Mouse (Mus musculus) layer of hippocampus, adult 9-11 months (tissue): ENCODE results near the gene Gm9611.
"Not testable (repeated sequence)": the region's sequence is repeated elsewhere in the genome, so short reads cannot be mapped to it uniquely, and the experiment has no call there.

ENCODE experiments used
- DNase-seq: peaks from one replicate; pipeline ENCODE4 v3.0.0; 2022

The Gm9611 gene

GRCm38 (mm10) chr14:42297258-42297657 is at the start of gene Gm9611:
Gene Gm9611, minus strand, starts transcription at chr14:42297358.
- DNase-seq = not testable (repeated sequence)

DNA sequence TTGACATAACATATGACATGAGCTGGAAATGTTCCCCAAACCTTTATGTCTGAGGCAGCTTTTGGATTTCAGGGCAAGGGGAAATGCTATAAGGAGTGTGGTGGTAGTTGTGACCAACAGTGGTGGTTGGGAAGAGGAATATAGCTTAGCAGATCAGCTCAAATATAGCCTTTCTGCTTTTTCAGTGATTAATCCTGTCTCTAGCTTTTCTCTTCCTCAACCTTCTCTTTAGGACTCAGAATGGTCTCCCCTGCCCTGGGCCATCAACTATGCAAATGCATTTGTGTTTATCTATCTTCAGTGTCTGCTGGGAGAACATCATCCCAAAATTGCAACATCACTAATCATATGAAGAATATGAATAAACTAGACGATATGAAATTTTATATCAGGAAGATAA is 12.8 kb upstream of the Gm9611 start, which contains the start of gene Gm7995:
TSS of gene Gm7995 (plus strand) at position 301 of the 400 bp plus-strand sequence.
- not testable (repeated sequence) for DNase-seq

DNA sequence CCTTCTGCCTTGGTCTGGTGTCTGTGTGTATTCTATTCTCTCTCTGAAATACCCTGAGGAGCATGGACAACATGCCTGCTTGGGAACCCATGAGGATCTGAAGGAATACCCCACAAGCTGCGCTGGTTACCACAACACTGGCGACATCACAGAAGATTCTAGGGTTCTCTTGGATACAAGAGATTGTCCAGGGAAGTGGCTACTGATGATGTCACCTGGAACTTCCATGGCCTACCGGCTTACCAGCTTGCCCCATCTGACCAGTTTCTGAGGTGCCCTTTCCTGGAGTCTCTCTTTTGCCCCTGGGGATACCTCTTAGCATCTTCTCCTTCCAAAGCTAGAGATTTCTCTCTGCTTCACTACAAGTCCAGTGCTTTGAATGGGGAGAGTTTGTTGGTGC is 37.2 kb downstream of the Gm9611 start, which contains the start of gene Gm17026:
TSS of gene Gm17026 (minus strand) at position 101 of the 400 bp plus-strand sequence.
- not testable (repeated sequence) for DNase-seq
